Comparison of ENCODE assay signal across 33 mouse cellular contexts in genomic region chr17:35601736-35602354, GRCm38 (mm10). TPM values are rescaled to one million over a fixed set of nuclear protein-coding genes. Genes with fewer than 3 reads are reported as not detected.
A peak's percentile ranks its signal among the peaks of the same experiment; 100 is the strongest.
DNase-seq lines count a peak whose midpoint lies in the region; ATAC-seq and TF ChIP-seq lines count a peak whose summit lies in the region.
"Had no signal": no experiment of that assay in that cellular context is flagged by ENCODE, and none has a peak within 500 bp of the region (broad histone marks: within the 10 kb centered on the region; RNA-seq: fewer than 3 reads in every experiment).

No protein-coding gene starts in this region.

- H3K27me3 ChIP-seq in heart, embryonic 11.5 days (ENCODE audit: control insufficient read depth, insufficient read depth, low read length), result no peaks in the 10 kb centered on the region
- no peaks in the 10 kb centered on the region for H3K27me3 ChIP-seq in lung, postnatal 0 days (replicated peaks; ENCODE audit: insufficient read depth, low read length)
- H3K27me3 ChIP-seq in intestine, embryonic 15.5 days (replicated peaks), result no peaks in the 10 kb centered on the region
- H3K27me3 ChIP-seq in stomach, postnatal 0 days (ENCODE audit: control insufficient read depth, insufficient read depth, low read length), result no peaks in the 10 kb centered on the region
- H3K27me3 ChIP-seq: hindbrain, embryonic 13.5 days; midbrain, embryonic 13.5 days had no signal

- no peak for DNase-seq in heart, postnatal 25 days (ENCODE audit: low spot score)
- DNase-seq in lung, postnatal 0 days (ENCODE audit: low spot score), result peak; percentile 10
- DNase-seq in lung, postnatal 4 days, result no peak
- DNase-seq in stomach, postnatal 0 days (ENCODE audit: low spot score), result peak; percentile 69
- DNase-seq in layer of hippocampus, postnatal 36 days, result no peak
- no peak for DNase-seq in right cerebral cortex, postnatal 25 days
- DNase-seq: adrenal gland, postnatal 10 days; cerebellum, adult 18-20 months; cerebellum, postnatal 14 days; forebrain, postnatal 0 days; gastrocnemius, postnatal 14 days; heart, adult 11 months; heart, postnatal 14 days; kidney, adult 11 months; kidney, postnatal 36 days; lung, adult 18-20 months; thymus, adult 18-20 months; thymus, postnatal 4 days had no signal

- H3K4me1 ChIP-seq in heart, embryonic 11.5 days (ENCODE audit: control insufficient read depth, insufficient read depth, low read length), result no peaks in the 10 kb centered on the region
- no peaks in the 10 kb centered on the region for H3K4me1 ChIP-seq in lung, postnatal 0 days (ENCODE audit: insufficient read depth, low read depth, low read length)
- H3K4me1 ChIP-seq in intestine, embryonic 15.5 days (replicated peaks), result no peaks in the 10 kb centered on the region
- no peaks in the 10 kb centered on the region for H3K4me1 ChIP-seq in stomach, postnatal 0 days (replicated peaks; ENCODE audit: control insufficient read depth, insufficient read depth)
- H3K4me1 ChIP-seq: heart, embryonic 13.5 days; hindbrain, embryonic 13.5 days; limb, embryonic 13.5 days; liver, embryonic 12.5 days; midbrain, embryonic 13.5 days had no signal

- no peak for TF ChIP-seq EP300 in lung, postnatal 0 days (IDR thresholded peaks at IDR 0.05)
- TF ChIP-seq EP300 in stomach, postnatal 0 days (optimal IDR thresholded peaks at IDR 0.05), result no peak

- no peaks in the 10 kb centered on the region for H3K9me3 ChIP-seq in heart, embryonic 11.5 days (replicated peaks; ENCODE audit: control insufficient read depth, low read length)
- no peaks in the 10 kb centered on the region for H3K9me3 ChIP-seq in lung, postnatal 0 days (ENCODE audit: low read length)
- no peaks in the 10 kb centered on the region for H3K9me3 ChIP-seq in intestine, embryonic 15.5 days
- H3K9me3 ChIP-seq in stomach, postnatal 0 days (ENCODE audit: control insufficient read depth, low read length), result no peaks in the 10 kb centered on the region
- H3K9me3 ChIP-seq: hindbrain, embryonic 13.5 days; limb, embryonic 13.5 days; midbrain, embryonic 13.5 days had no signal

- no peak overlapping the region for H3K4me3 ChIP-seq in heart, embryonic 11.5 days (ENCODE audit: low read depth, low read length)
- H3K4me3 ChIP-seq in lung, postnatal 0 days (ENCODE audit: low read depth, low read length), result no peak overlapping the region
- H3K4me3 ChIP-seq in intestine, embryonic 15.5 days (replicated peaks), result no peak overlapping the region
- H3K4me3 ChIP-seq in stomach, postnatal 0 days (ENCODE audit: low read depth, low read length), result no peak overlapping the region
- H3K4me3 ChIP-seq: heart, embryonic 13.5 days; hindbrain, embryonic 13.5 days; limb, embryonic 13.5 days; liver, embryonic 12.5 days; midbrain, embryonic 13.5 days had no signal

- TF ChIP-seq CTCF in lung, postnatal 0 days (IDR thresholded peaks at IDR 0.05), result no peak
- TF ChIP-seq CTCF in stomach, postnatal 0 days (IDR thresholded peaks at IDR 0.05; ENCODE audit: low read depth), result no peak

- H3K36me3 ChIP-seq in heart, embryonic 11.5 days (ENCODE audit: control insufficient read depth, insufficient read depth, low read length), result no peaks in the 10 kb centered on the region
- H3K36me3 ChIP-seq in lung, postnatal 0 days (ENCODE audit: insufficient read depth, low read length), result no peaks in the 10 kb centered on the region
- H3K36me3 ChIP-seq in intestine, embryonic 15.5 days, result no peaks in the 10 kb centered on the region
- no peaks in the 10 kb centered on the region for H3K36me3 ChIP-seq in stomach, postnatal 0 days (ENCODE audit: control insufficient read depth, insufficient read depth, low read length)
- H3K36me3 ChIP-seq: G1E; heart, embryonic 13.5 days; hindbrain, embryonic 13.5 days; limb, embryonic 13.5 days; liver, embryonic 12.5 days; midbrain, embryonic 13.5 days had no signal

- intact Hi-C loops in heart, postnatal 25 days (cut with DNase I), result no loop called here

- H3K4me2 ChIP-seq in heart, embryonic 11.5 days, result no peak overlapping the region
- H3K4me2 ChIP-seq in lung, postnatal 0 days (replicated peaks; ENCODE audit: low read depth, low read length), result no peak overlapping the region
- H3K4me2 ChIP-seq in intestine, embryonic 15.5 days (replicated peaks), result peak overlapping the region; percentile 26
- no peak overlapping the region; the same call in 1 of the 2 replicates for H3K4me2 ChIP-seq in stomach, postnatal 0 days (replicated peaks; ENCODE audit: low read depth)
- H3K4me2 ChIP-seq: heart, embryonic 13.5 days; hindbrain, embryonic 13.5 days; limb, embryonic 13.5 days; liver, embryonic 12.5 days; midbrain, embryonic 13.5 days had no signal

- no peak overlapping the region for H3K27ac ChIP-seq in heart, embryonic 11.5 days (ENCODE audit: low read depth, low read length)
- H3K27ac ChIP-seq in lung, postnatal 0 days (ENCODE audit: low read length), result no peak overlapping the region
- H3K27ac ChIP-seq in intestine, embryonic 15.5 days, result no peak overlapping the region
- no peak overlapping the region for H3K27ac ChIP-seq in stomach, postnatal 0 days (replicated peaks)
- H3K27ac ChIP-seq: heart, embryonic 13.5 days; hindbrain, embryonic 13.5 days; limb, embryonic 13.5 days; liver, embryonic 12.5 days; midbrain, embryonic 13.5 days had no signal

- 46% methylated on average over 8 of the region's 8 CpGs for WGBS in heart, embryonic 11.5 days (ENCODE audit: insufficient replicate concordance)
- WGBS in lung, postnatal 0 days, result 26% methylated on average over 8 of the region's 8 CpGs
- 31% methylated on average over 8 of the region's 8 CpGs for WGBS in intestine, embryonic 15.5 days
- 28% methylated on average over 8 of the region's 8 CpGs for WGBS in stomach, postnatal 0 days

- H3K9ac ChIP-seq in heart, embryonic 11.5 days (ENCODE audit: low read depth, low read length), result no peak overlapping the region
- H3K9ac ChIP-seq in lung, postnatal 0 days (replicated peaks; ENCODE audit: low read depth), result no peak overlapping the region
- H3K9ac ChIP-seq in intestine, embryonic 15.5 days, result no peak overlapping the region
- no peak overlapping the region for H3K9ac ChIP-seq in stomach, postnatal 0 days (ENCODE audit: low read length)
- H3K9ac ChIP-seq: forebrain, postnatal 0 days; heart, embryonic 13.5 days; hindbrain, embryonic 13.5 days; limb, embryonic 13.5 days; liver, embryonic 12.5 days; midbrain, embryonic 13.5 days had no signal

- 0 out of 2 replicates have a peak, but pooled peaks have one; percentile 18 for ATAC-seq in heart, embryonic 11.5 days (replicated peaks; ENCODE audit: insufficient number of reproducible peaks, low FRiP score, low TSS enrichment)
- ATAC-seq in lung, postnatal 0 days, result no peak
- ATAC-seq in intestine, embryonic 15.5 days, result peak; percentile 43; the same call in 1 of the 2 replicates
- peak; percentile 80 for ATAC-seq in stomach, postnatal 0 days (ENCODE audit: low FRiP score, low TSS enrichment)
- ATAC-seq: activated CD4-positive, CD25-positive, alpha-beta regulatory T cell, adult 4 months; forebrain, postnatal 0 days; liver, embryonic 12.5 days; midbrain, embryonic 13.5 days had no signal

RNA-seq across cellular contexts. Expression of gene Sfta2, which starts 0.5 kb away (rescaled TPM):
- polyA plus RNA-seq in heart, embryonic 11.5 days (2014; fragmentation: Nextera tagmentation; extraction: Ambion mirVana), result not detected in 2 replicates
- total RNA-seq in heart, postnatal 25 days (2021), result not detected
- polyA plus RNA-seq in lung, postnatal 0 days (2015; fragmentation: Nextera tagmentation; extraction: Ambion mirVana), result 483 and 564 TPM in 2 replicates
- 2.6 and 2.8 TPM in 2 replicates for polyA plus RNA-seq in intestine, embryonic 15.5 days (2015; fragmentation: Nextera tagmentation; extraction: Ambion mirVana)
- 7.6 and 8.6 TPM in 2 replicates for polyA plus RNA-seq in stomach, postnatal 0 days (2015; fragmentation: Nextera tagmentation; extraction: Ambion mirVana)
- not detected for total RNA-seq in layer of hippocampus, postnatal 36 days (2021)
- total RNA-seq: adrenal gland, postnatal 10 days; forebrain, postnatal 0 days; G1E; gastrocnemius, postnatal 14 days; heart, postnatal 14 days; layer of hippocampus, adult 8-10 months; left cerebral cortex, postnatal 14 days; monocyte, adult 5-6 weeks; neutrophil, adult 5-6 weeks had no signal
- polyA plus RNA-seq: activated CD4-positive, CD25-positive, alpha-beta regulatory T cell, adult 4 months; forebrain, embryonic 11.5 days; forebrain, postnatal 0 days; G1E; hindbrain, embryonic 13.5 days; limb, embryonic 13.5 days; liver, embryonic 12.5 days; midbrain, embryonic 13.5 days; small intestine, adult 2 months had no signal

RNA-seq across cellular contexts. Expression of gene Gm9573, which starts 24.6 kb away (rescaled TPM):
- polyA plus RNA-seq in heart, embryonic 11.5 days (2014; fragmentation: Nextera tagmentation; extraction: Ambion mirVana), result not detected in 2 replicates
- not detected for total RNA-seq in heart, postnatal 25 days (2021)
- not detected in 2 replicates for polyA plus RNA-seq in lung, postnatal 0 days (2015; fragmentation: Nextera tagmentation; extraction: Ambion mirVana)
- polyA plus RNA-seq in intestine, embryonic 15.5 days (2015; fragmentation: Nextera tagmentation; extraction: Ambion mirVana), result not detected in 2 replicates
- polyA plus RNA-seq in stomach, postnatal 0 days (2015; fragmentation: Nextera tagmentation; extraction: Ambion mirVana), result 2.6 and 3.9 TPM in 2 replicates
- total RNA-seq in layer of hippocampus, postnatal 36 days (2021), result not detected
- total RNA-seq: adrenal gland, postnatal 10 days; forebrain, postnatal 0 days; gastrocnemius, postnatal 14 days; heart, postnatal 14 days; layer of hippocampus, adult 8-10 months; left cerebral cortex, postnatal 14 days; monocyte, adult 5-6 weeks had no signal
- polyA plus RNA-seq: activated CD4-positive, CD25-positive, alpha-beta regulatory T cell, adult 4 months; forebrain, embryonic 11.5 days; forebrain, postnatal 0 days; G1E; heart, embryonic 13.5 days; hindbrain, embryonic 13.5 days; limb, embryonic 13.5 days; liver, embryonic 12.5 days; midbrain, embryonic 13.5 days; small intestine, adult 2 months had no signal

RNA-seq across cellular contexts. Expression of gene 2300002M23Rik, which starts 34.6 kb away (rescaled TPM):
- not detected in 2 replicates for polyA plus RNA-seq in heart, embryonic 11.5 days (2014; fragmentation: Nextera tagmentation; extraction: Ambion mirVana)
- not detected for total RNA-seq in heart, postnatal 25 days (2021)
- not detected in 2 replicates for polyA plus RNA-seq in lung, postnatal 0 days (2015; fragmentation: Nextera tagmentation; extraction: Ambion mirVana)
- not detected in 2 replicates for polyA plus RNA-seq in intestine, embryonic 15.5 days (2015; fragmentation: Nextera tagmentation; extraction: Ambion mirVana)
- 234 and 311 TPM in 2 replicates for polyA plus RNA-seq in stomach, postnatal 0 days (2015; fragmentation: Nextera tagmentation; extraction: Ambion mirVana)
- total RNA-seq in layer of hippocampus, postnatal 36 days (2021), result not detected
- total RNA-seq: adrenal gland, postnatal 10 days; forebrain, postnatal 0 days; gastrocnemius, postnatal 14 days; heart, postnatal 14 days; layer of hippocampus, adult 8-10 months; left cerebral cortex, postnatal 14 days; monocyte, adult 5-6 weeks; neutrophil, adult 5-6 weeks had no signal
- polyA plus RNA-seq: activated CD4-positive, CD25-positive, alpha-beta regulatory T cell, adult 4 months; forebrain, embryonic 11.5 days; forebrain, postnatal 0 days; G1E; heart, embryonic 13.5 days; hindbrain, embryonic 13.5 days; limb, embryonic 13.5 days; liver, embryonic 12.5 days; midbrain, embryonic 13.5 days; small intestine, adult 2 months had no signal

RNA-seq across cellular contexts. Expression of gene Mucl3, which starts 41.6 kb away (rescaled TPM):
- polyA plus RNA-seq in heart, embryonic 11.5 days (2014; fragmentation: Nextera tagmentation; extraction: Ambion mirVana), result 0.29 and 0.62 TPM in 2 replicates
- not detected for total RNA-seq in heart, postnatal 25 days (2021)
- 1.1 and 1.7 TPM in 2 replicates for polyA plus RNA-seq in lung, postnatal 0 days (2015; fragmentation: Nextera tagmentation; extraction: Ambion mirVana)
- 0.39 and 0.44 TPM in 2 replicates for polyA plus RNA-seq in intestine, embryonic 15.5 days (2015; fragmentation: Nextera tagmentation; extraction: Ambion mirVana)
- 768 and 930 TPM in 2 replicates for polyA plus RNA-seq in stomach, postnatal 0 days (2015; fragmentation: Nextera tagmentation; extraction: Ambion mirVana)
- total RNA-seq in layer of hippocampus, postnatal 36 days (2021), result not detected
- total RNA-seq: adrenal gland, postnatal 10 days; forebrain, postnatal 0 days; gastrocnemius, postnatal 14 days; heart, postnatal 14 days; layer of hippocampus, adult 8-10 months; left cerebral cortex, postnatal 14 days; monocyte, adult 5-6 weeks; neutrophil, adult 5-6 weeks had no signal
- polyA plus RNA-seq: forebrain, postnatal 0 days; G1E; hindbrain, embryonic 13.5 days; midbrain, embryonic 13.5 days had no signal

RNA-seq across cellular contexts. Expression of gene Cdsn, which starts 49.9 kb away (rescaled TPM):
- polyA plus RNA-seq in heart, embryonic 11.5 days (2014; fragmentation: Nextera tagmentation; extraction: Ambion mirVana), result 0.40 and 0.83 TPM in 2 replicates
- total RNA-seq in heart, postnatal 25 days (2021), result under 1 TPM; 0.26 to 0.28 TPM
- polyA plus RNA-seq in lung, postnatal 0 days (2015; fragmentation: Nextera tagmentation; extraction: Ambion mirVana), result 0.04 TPM in 1 of 2 replicates, not detected in the other
- 0.05 TPM in 1 of 2 replicates, not detected in the other for polyA plus RNA-seq in intestine, embryonic 15.5 days (2015; fragmentation: Nextera tagmentation; extraction: Ambion mirVana)
- polyA plus RNA-seq in stomach, postnatal 0 days (2015; fragmentation: Nextera tagmentation; extraction: Ambion mirVana), result 106 and 139 TPM in 2 replicates
- under 1 TPM in 1 of 2 experiments, not detected in 1; 0.40 TPM for total RNA-seq in layer of hippocampus, postnatal 36 days (2021)
- total RNA-seq: G1E; monocyte, adult 5-6 weeks; neutrophil, adult 5-6 weeks had no signal
- polyA plus RNA-seq: activated CD4-positive, CD25-positive, alpha-beta regulatory T cell, adult 4 months; forebrain, embryonic 11.5 days; G1E; liver, embryonic 12.5 days had no signal

Comparison
In these comparisons a context has a peak if more than half of its experiments do, and no peak if none do; other contexts are left out.
1. DNase-seq: peak in lung, postnatal 0 days (single experiment) and stomach, postnatal 0 days (single experiment); none in heart, postnatal 25 days (single experiment), lung, postnatal 4 days (0 of 2), layer of hippocampus, postnatal 36 days (0 of 2) and right cerebral cortex, postnatal 25 days (single experiment).
2. RNA of gene Sfta2, which starts 0.5 kb away (polyA plus RNA-seq): 483 to 564 TPM in lung, postnatal 0 days; 7.6 to 8.6 TPM in stomach, postnatal 0 days, 2.6 to 2.8 TPM in intestine, embryonic 15.5 days and not detected in heart, embryonic 11.5 days; every median in the first group is over 10 times any median in the second.
3. RNA of gene 2300002M23Rik, which starts 34.6 kb away (polyA plus RNA-seq): 234 to 311 TPM in stomach, postnatal 0 days; not detected in heart, embryonic 11.5 days, not detected in lung, postnatal 0 days and not detected in intestine, embryonic 15.5 days; every median in the first group is over 100 times any median in the second.